Mouse (Mus musculus): ENCODE measurements around the gene Slf2.

- TF ChIP-seq CTCF (IDR thresholded peaks at IDR 0.05; ENCODE audit: low read depth) (peak; percentile 93), EP300 (IDR thresholded peaks at IDR 0.05; ENCODE audit: low read depth) (no peak)
Measured at GRCm38 (mm10) chr19:45030111-45030510, 99.2 kb downstream of the Slf2 start.
